Mouse (Mus musculus) CH12.LX (cell line): ENCODE results near the gene Ccdc71l. TPM values are rescaled to one million over a fixed set of nuclear protein-coding genes. Genes with fewer than 3 reads are reported as not detected.

Source experiments
- DNase-seq: peaks from one replicate; pipeline ENCODE4 v3.0.0-alpha.2; 2013; ENCODE audit errors: extremely low read depth
- H3K27ac ChIP-seq: 2 replicates; pipeline ENCODE4 v1.5.1; 2012; ENCODE audit warnings: low read depth, mild to moderate bottlenecking, control low read depth, moderate library complexity; ENCODE audit not compliant: insufficient read depth
- H3K27me3 ChIP-seq: replicated peaks from 2 replicates; pipeline ENCODE3; 2012; ENCODE audit warnings: inconsistent platforms
- H3K36me3 ChIP-seq, 2 experiments: replicated peaks in 1 of 2; 2 replicates each; pipeline versions ENCODE3 to v1.6.1; 2012; ENCODE audit warnings: inconsistent platforms in 1 of 2, low read length in 1 of 2, mild to moderate bottlenecking in 1 of 2, mixed read lengths in 1 of 2, moderate library complexity in 1 of 2; ENCODE audit not compliant: control insufficient read depth in 1 of 2, insufficient read depth in 1 of 2
- H3K4me1 ChIP-seq, 2 experiments: 2 replicates each; pipeline ENCODE4 v1.6.1; 2012; ENCODE audit warnings: inconsistent platforms in 1 of 2, moderate library complexity in 1 of 2; ENCODE audit not compliant: insufficient read depth in 2 of 2, control insufficient read depth in 1 of 2
- H3K4me2 ChIP-seq: 2 replicates; pipeline ENCODE4 v1.6.1; 2012; ENCODE audit warnings: low read depth, mild to moderate bottlenecking, control low read depth; ENCODE audit not compliant: poor library complexity, insufficient read depth, severe bottlenecking
- H3K4me3 ChIP-seq, 3 experiments: fragments of 150-350 bp in 1 of 3; sonication (generic) in 1 of 3; replicated peaks in 1 of 3; 2 replicates each; pipeline versions ENCODE3 to v1.5.1; 2011 to 2012; ENCODE audit warnings: low read depth in 2 of 3, low read length in 2 of 3, mild to moderate bottlenecking in 2 of 3, moderate library complexity in 2 of 3, control low read depth in 1 of 3, improper control_type of control experiment in 1 of 3, inconsistent platforms in 1 of 3, mixed read lengths in 1 of 3; ENCODE audit not compliant: poor library complexity in 1 of 3
- H3K79me2 ChIP-seq: replicated peaks from 2 replicates; pipeline ENCODE4 v1.6.1; 2012; ENCODE audit warnings: mild to moderate bottlenecking, moderate library complexity; ENCODE audit not compliant: control insufficient read depth, poor library complexity, insufficient read depth, severe bottlenecking; ENCODE audit errors: extremely low read depth
- H3K9ac ChIP-seq: 2 replicates; pipeline ENCODE4 v1.6.1; 2012; ENCODE audit warnings: low read depth, mild to moderate bottlenecking, control low read depth, moderate library complexity; ENCODE audit not compliant: insufficient read depth
- H3K9me3 ChIP-seq: replicated peaks from 2 replicates; pipeline ENCODE3; 2012; ENCODE audit warnings: low read length, inconsistent platforms, mixed read lengths
- CHD1 ChIP-seq: IDR thresholded peaks from 2 replicates; pipeline ENCODE4 v1.6.1; 2012; ENCODE audit warnings: low read depth, low read length, improper control_type of control experiment, inconsistent platforms
- CHD2 ChIP-seq: IDR thresholded peaks from 2 replicates; pipeline ENCODE4 v1.6.1; 2011; ENCODE audit warnings: low read length, improper control_type of control experiment
- E2F4 ChIP-seq: IDR thresholded peaks from 2 replicates; pipeline ENCODE4 v1.6.1; 2011; ENCODE audit warnings: low read depth, low read length, improper control_type of control experiment; ENCODE audit not compliant: insufficient replicate concordance
- JUND ChIP-seq: conservative IDR thresholded peaks from 2 replicates; pipeline ENCODE4 v1.6.1; 2011; ENCODE audit warnings: low read depth, low read length, improper control_type of control experiment
- KAT2A ChIP-seq: IDR thresholded peaks from 2 replicates; pipeline ENCODE4 v1.6.1; 2012; ENCODE audit warnings: low read length, improper control_type of control experiment, inconsistent platforms; ENCODE audit not compliant: insufficient replicate concordance
- MAX ChIP-seq: IDR thresholded peaks from 2 replicates; pipeline ENCODE4 v1.6.1; 2011; ENCODE audit warnings: low read length, improper control_type of control experiment
- MAZ ChIP-seq: IDR thresholded peaks from 2 replicates; pipeline ENCODE4 v1.6.1; 2012; ENCODE audit warnings: low read depth, mild to moderate bottlenecking, inconsistent platforms, low read length, improper control_type of control experiment, moderate library complexity
- MXI1 ChIP-seq: IDR thresholded peaks from 2 replicates; pipeline ENCODE4 v1.6.1; 2011; ENCODE audit warnings: mild to moderate bottlenecking, low read depth, low read length, improper control_type of control experiment
- NRF1 ChIP-seq: IDR thresholded peaks from 2 replicates; pipeline ENCODE4 v1.6.1; 2014; ENCODE audit warnings: low read depth, mild to moderate bottlenecking, inconsistent platforms, low read length, improper control_type of control experiment, moderate library complexity
- RAD21 ChIP-seq: IDR thresholded peaks from 2 replicates; pipeline ENCODE4 v1.6.1; 2011; ENCODE audit warnings: low read depth, mild to moderate bottlenecking, low read length, improper control_type of control experiment, moderate library complexity
- RCOR1 ChIP-seq: conservative IDR thresholded peaks from 2 replicates; pipeline ENCODE4 v1.6.1; 2012; ENCODE audit warnings: low read depth, mild to moderate bottlenecking, inconsistent platforms, low read length, improper control_type of control experiment
- SIN3A ChIP-seq: IDR thresholded peaks from 2 replicates; pipeline ENCODE4 v1.6.1; 2012; ENCODE audit warnings: low read length, improper control_type of control experiment, inconsistent platforms
- UBTF ChIP-seq: IDR thresholded peaks from 2 replicates; pipeline ENCODE4 v1.6.1; 2012; ENCODE audit warnings: low read depth, mild to moderate bottlenecking, inconsistent platforms, low read length, improper control_type of control experiment, moderate library complexity
- USF2 ChIP-seq: conservative IDR thresholded peaks from 2 replicates; pipeline ENCODE4 v1.6.1; 2011; ENCODE audit warnings: low read depth, low read length, improper control_type of control experiment
- ZC3H11A ChIP-seq: IDR thresholded peaks from 2 replicates; pipeline ENCODE4 v1.6.1; 2012; ENCODE audit warnings: low read depth, mild to moderate bottlenecking, inconsistent platforms, low read length, improper control_type of control experiment
- ZNF384 ChIP-seq: IDR thresholded peaks from 2 replicates; pipeline ENCODE4 v1.6.1; 2012; ENCODE audit warnings: low read depth, low read length, improper control_type of control experiment, inconsistent platforms
- dilution Hi-C: fragments of 300-500 bp; cut with MboI; formaldehyde crosslinking; loops from 2 replicates; pipeline ENCODE4 v1.14.3; 2020; ENCODE audit warnings: low sequenced_read_pairs; ENCODE audit not compliant: extremely low pct_unique_long_range_greater_than_20kb, extremely low pct_ligation_motif_present
- in situ Hi-C: fragments of 300-500 bp; cut with MboI; formaldehyde crosslinking; loops from 3 replicates; pipeline ENCODE4 v1.14.3; 2019; ENCODE audit warnings: low sequenced_read_pairs, low pct_ligation_motif_present, low pct_unique_long_range_greater_than_20kb, mixed read lengths
- polyA plus RNA-seq: library from polyadenylated mRNA; unstranded; fragments of >175 nt; gene quantifications from 2 replicates; pipeline ENCODE4 v1.2.1, GENCODE M21; 2012; ENCODE audit warnings: low read depth; ENCODE audit not compliant: insufficient read length
- total RNA-seq, 2 experiments: library from RNA; depleted of rRNA; stranded (reverse); fragments of 300-350 nt in 1 of 2; fragments of >200 nt in 1 of 2; gene quantifications; 2 replicates each; pipeline ENCODE4 v1.2.3; 2012 to 2014

The Ccdc71l gene
- total and polyA plus RNA-seq, 3 experiments = 11.2 to 23.7 (median 12.2) TPM

DNA sequence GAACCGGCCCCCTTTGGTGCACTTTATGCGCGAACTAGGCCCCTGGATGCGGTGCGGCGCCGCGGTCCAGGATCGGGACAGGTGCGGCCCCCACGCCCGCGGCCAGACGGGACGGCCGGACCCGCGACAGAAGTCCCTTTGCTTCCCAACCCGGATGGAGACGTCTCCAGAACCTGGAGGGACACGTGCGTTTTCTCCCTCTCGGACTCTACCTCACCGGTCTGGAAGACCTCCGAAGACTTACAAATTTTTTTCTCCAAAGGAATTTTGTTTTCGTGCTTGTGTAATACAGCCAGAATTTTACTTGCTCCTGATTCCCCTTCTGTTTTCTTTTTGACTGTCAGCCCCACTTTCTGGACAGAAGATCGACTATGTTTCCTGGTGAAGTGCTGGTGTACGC, 1.2 kb downstream of the Ccdc71l start:
- Histone ChIP-seq H3K27ac (no peak overlapping the region), H3K79me2 (peaks cover 21% of the 10 kb centered on the region), H3K4me3 (peak overlapping the region; percentile 75 to 92 (median 84)), H3K36me3 (peaks cover 0 to 4% of the 10 kb centered on the region in 2 experiments), H3K4me1 (peaks cover 3 to 22% of the 10 kb centered on the region in 2 experiments; a peak in 3 of 4 replicates), H3K9me3 (no peaks in the 10 kb centered on the region), H3K27me3 (no peaks in the 10 kb centered on the region), H3K4me2 (peak overlapping the region; percentile 37), H3K9ac (peak overlapping the region; percentile 88)
- dilution Hi-C loops (no loop called here), in situ Hi-C loops (loop anchor here (5.0 kb wide), 1 partner anchor 82 kb away; no protein-coding TSS in a partner anchor)
- TF ChIP-seq JUND (no peak), MXI1 (peak; percentile 87; the same call in 1 of the 2 replicates), SIN3A (peak; percentile 16), MAX (peak; percentile 84)
- peak; percentile 35 for DNase-seq

DNA sequence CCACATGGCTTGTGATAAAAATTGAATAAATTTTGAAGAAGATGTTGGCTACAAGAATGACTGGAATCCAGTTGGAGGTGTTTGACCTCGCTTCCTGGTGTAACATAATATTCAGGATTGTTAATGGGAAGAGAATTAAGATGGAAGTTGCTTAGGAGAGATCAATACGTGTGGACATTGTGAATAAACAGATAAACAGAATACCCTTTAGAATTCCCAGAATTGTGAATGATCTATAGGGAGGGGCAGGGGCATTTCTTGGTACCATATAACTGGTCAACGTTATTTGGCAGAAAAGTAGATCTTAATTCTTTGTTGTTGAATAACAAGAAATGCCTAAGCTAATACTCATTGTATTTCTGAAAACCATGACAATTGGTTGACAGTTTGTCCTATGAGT, 2.0 kb downstream of the Ccdc71l start:
- H3K36me3 ChIP-seq = peaks cover 0 to 4% of the 10 kb centered on the region in 2 experiments
- DNase-seq = no peak
- H3K4me1 ChIP-seq = peaks cover 3 to 17% of the 10 kb centered on the region in 2 experiments; a peak in 3 of 4 replicates
- peak overlapping the region; percentile 66 to 92 (median 75) for H3K4me3 ChIP-seq
- no peak overlapping the region for H3K27ac ChIP-seq
- dilution Hi-C loops = no loop called here
- peak overlapping the region; percentile 95 for H3K4me2 ChIP-seq
- H3K79me2 ChIP-seq = peaks cover 21% of the 10 kb centered on the region
- no peaks in the 10 kb centered on the region for H3K27me3 ChIP-seq
- TF ChIP-seq ZNF384 (no peak), NRF1 (no peak), MXI1 (no peak), ZC3H11A (no peak), MAZ (no peak), UBTF (no peak), RAD21 (no peak), RCOR1 (no peak), CHD1 (no peak), JUND (no peak), CHD2 (no peak), E2F4 (no peak), USF2 (no peak), KAT2A (no peak)
- H3K9ac ChIP-seq = peak overlapping the region; percentile 88
- H3K9me3 ChIP-seq = no peaks in the 10 kb centered on the region
- in situ Hi-C loops = no loop called here
